Mouse (Mus musculus): ENCODE measurements at regions not wholly inside any gene's neighbourhood (a gene's known extent, or its start where the extent isn't known, plus 50 kb on each side); places are given as distances from the start of the nearest gene placed in this dataset.

GRCm38 (mm10) chr2:28351445-28351844 lies 95.2 kb upstream of the Ppp1r26 start:
- no peak for DNase-seq

GRCm38 (mm10) chr2:28352903-28353302 lies 93.7 kb upstream of the Ppp1r26 start:
- DNase-seq: no peak

GRCm38 (mm10) chr2:28362199-28362598 lies 84.4 kb upstream of the Ppp1r26 start:
- DNase-seq: no peak

- DNase-seq: no peak
Observed at GRCm38 (mm10) chr2:28364623-28365022, 82.0 kb upstream of the Ppp1r26 start.

- DNase-seq: no peak
Observed at GRCm38 (mm10) chr2:28365756-28366155, 80.8 kb upstream of the Ppp1r26 start.

- peak; percentile 61 for DNase-seq
Observed at GRCm38 (mm10) chr2:28374838-28375237, 71.8 kb upstream of the Ppp1r26 start.

- no peak for DNase-seq
Observed at GRCm38 (mm10) chr2:28377948-28378822, 68.4 kb upstream of the Ppp1r26 start.

GRCm38 (mm10) chr2:28382051-28382802 lies 64.4 kb upstream of the Ppp1r26 start:
- no peak for DNase-seq

GRCm38 (mm10) chr2:28384875-28385274 lies 61.7 kb upstream of the Ppp1r26 start:
- DNase-seq: no peak

- DNase-seq: no peak
Observed at GRCm38 (mm10) chr2:28386784-28387183, 59.8 kb upstream of the Ppp1r26 start.

GRCm38 (mm10) chr2:28387422-28387836 lies 59.2 kb upstream of the Ppp1r26 start:
- no peak for DNase-seq

- DNase-seq: no peak
Observed at GRCm38 (mm10) chr2:28387926-28388325, 58.7 kb upstream of the Ppp1r26 start.

- DNase-seq: no peak
Observed at GRCm38 (mm10) chr2:28389703-28390102, 56.9 kb upstream of the Ppp1r26 start.

GRCm38 (mm10) chr2:28395391-28395790 lies 51.2 kb upstream of the Ppp1r26 start:
- no peak for DNase-seq
